Mouse (Mus musculus) ES-E14 (cell line): ENCODE data around the gene Myl10.

Experiments
- CHD2 ChIP-seq: IDR thresholded peaks from 2 replicates; pipeline ENCODE4 v1.6.1; 2014; ENCODE audit warnings: mild to moderate bottlenecking, low read depth, low read length, inconsistent platforms
- MAFK ChIP-seq: IDR thresholded peaks from 2 replicates; pipeline ENCODE4 v1.6.1; 2014; ENCODE audit warnings: mild to moderate bottlenecking, low read depth, low read length, inconsistent platforms; ENCODE audit not compliant: insufficient read depth
- ZC3H11A ChIP-seq: IDR thresholded peaks from 2 replicates; pipeline ENCODE4 v1.6.1; 2012; ENCODE audit warnings: low read depth, mild to moderate bottlenecking, inconsistent platforms, low read length, borderline replicate concordance
- ZNF384 ChIP-seq: IDR thresholded peaks from 2 replicates; pipeline ENCODE4 v1.6.1; 2012; ENCODE audit warnings: low read depth, low read length, inconsistent platforms

GRCm38 (mm10) chr5:136717573-136717854, 24.6 kb downstream of the Myl10 start:
- TF ChIP-seq MAFK, result no peak
- no peak for TF ChIP-seq ZNF384
- TF ChIP-seq ZC3H11A, result no peak
- TF ChIP-seq CHD2, result no peak
